Mouse (Mus musculus): ENCODE measurements around the gene Isy1. TPM values are rescaled to one million over a fixed set of nuclear protein-coding genes. Genes with fewer than 3 reads are reported as not detected.
A peak's percentile ranks its signal among the peaks of the same experiment; 100 is the strongest.

Gene Isy1
- polyA plus RNA-seq, 2 experiments: 41.8 to 51.5 TPM

DNA sequence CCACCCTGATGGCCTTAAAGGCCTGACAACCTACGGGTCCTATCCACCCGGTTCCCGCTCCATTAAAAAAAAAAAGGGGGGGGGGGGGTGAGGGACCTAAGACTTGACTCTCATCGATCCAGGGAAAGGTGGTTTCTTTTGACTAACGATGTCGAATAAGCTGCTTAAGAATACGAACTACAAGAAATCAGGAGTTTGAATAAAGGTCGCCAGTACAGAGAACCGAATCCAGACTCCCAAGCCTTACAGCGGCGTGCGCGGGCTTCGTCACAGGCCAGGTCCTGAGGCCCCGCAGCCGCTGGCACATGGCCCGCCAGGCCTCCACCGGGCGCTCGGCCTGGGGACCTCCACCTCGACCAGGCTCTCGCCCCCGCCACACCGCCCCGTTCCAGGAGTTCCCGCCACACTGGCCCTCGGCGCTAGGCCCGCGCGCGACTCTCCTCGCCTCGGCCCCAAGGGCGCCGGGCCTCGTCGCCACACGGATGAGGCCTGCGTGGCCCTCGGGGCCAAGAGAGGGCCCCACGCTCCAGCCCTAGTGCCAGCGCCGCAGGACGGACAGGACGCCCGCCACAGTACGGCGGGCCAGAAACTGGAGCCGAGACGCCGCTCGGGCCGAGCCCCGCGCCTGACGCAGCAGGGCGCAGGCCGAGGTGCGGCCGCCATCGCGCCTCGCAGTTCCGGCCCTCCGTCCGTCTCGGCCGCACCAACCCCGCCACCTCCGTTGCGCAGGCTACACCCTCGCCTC, 11.7 kb upstream of the Isy1 start:
- Histone ChIP-seq H3K36me3 (ENCODE audit: control insufficient read depth, insufficient read depth, low read length) (peaks cover 14% of the 10 kb centered on the region), H3K27me3 (ENCODE audit: control insufficient read depth, insufficient read depth, low read length) (no peaks in the 10 kb centered on the region), H3K4me3 (replicated peaks; ENCODE audit: low read length) (peak overlapping the region; percentile 100), H3K27ac (replicated peaks; ENCODE audit: low read depth, low read length) (peak overlapping the region; percentile 94), H3K4me1 (ENCODE audit: control insufficient read depth, insufficient read depth, low read length) (peaks cover 29% of the 10 kb centered on the region), H3K9ac (ENCODE audit: low read depth, low read length, severe bottlenecking) (peak overlapping the region; percentile 100), H3K9me3 (ENCODE audit: control insufficient read depth, low read length) (no peaks in the 10 kb centered on the region), H3K4me2 (replicated peaks; ENCODE audit: low read depth, low read length, severe bottlenecking) (peak overlapping the region; percentile 60)
- ATAC-seq (ENCODE audit: low FRiP score, low read depth) (peak; percentile 65), DNase-seq (ENCODE audit: low spot score) (no peak)
- under 1% methylated on average over 62 of the region's 73 CpGs for WGBS
- no peak for TF ChIP-seq POLR2A (IDR thresholded peaks at IDR 0.05; ENCODE audit: borderline replicate concordance, extremely low read depth, insufficient read depth, insufficient read length)

DNA sequence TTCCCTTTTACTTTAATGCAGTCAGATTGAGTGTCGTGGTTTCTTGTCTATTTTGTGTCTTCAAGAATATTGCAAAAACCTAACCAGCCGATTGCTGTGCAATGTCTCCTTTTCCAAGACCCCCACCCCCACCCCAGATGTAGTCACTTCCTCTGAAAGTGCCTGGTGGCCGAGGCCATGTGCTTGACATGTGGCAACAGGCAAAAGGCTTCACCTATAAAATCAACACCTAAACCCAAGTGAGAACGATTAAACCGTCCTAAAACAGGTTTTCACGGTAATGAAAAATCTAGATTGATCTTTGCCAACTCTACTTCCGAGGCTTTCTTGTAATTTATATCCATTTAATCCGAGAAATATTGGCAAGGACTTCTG, 11.2 kb upstream of the Isy1 start:
- peak overlapping the region; percentile 100 for H3K4me3 ChIP-seq (replicated peaks; ENCODE audit: low read length)
- H3K9ac ChIP-seq (ENCODE audit: low read depth, low read length, severe bottlenecking): peak overlapping the region; percentile 100
- ATAC-seq (ENCODE audit: low FRiP score, low read depth) (no peak), DNase-seq (ENCODE audit: low spot score) (peak; percentile 35)
- H3K4me1 ChIP-seq (ENCODE audit: control insufficient read depth, insufficient read depth, low read length): peaks cover 29% of the 10 kb centered on the region
- WGBS: under 1% methylated on average over 8 of the region's 8 CpGs
- no peaks in the 10 kb centered on the region for H3K27me3 ChIP-seq (ENCODE audit: control insufficient read depth, insufficient read depth, low read length)
- H3K9me3 ChIP-seq (ENCODE audit: control insufficient read depth, low read length): no peaks in the 10 kb centered on the region
- TF ChIP-seq POLR2A (IDR thresholded peaks at IDR 0.05; ENCODE audit: borderline replicate concordance, extremely low read depth, insufficient read depth, insufficient read length): no peak
- peak overlapping the region; percentile 94; the same call in 1 of the 2 replicates for H3K27ac ChIP-seq (replicated peaks; ENCODE audit: low read depth, low read length)
- peaks cover 20% of the 10 kb centered on the region for H3K36me3 ChIP-seq (ENCODE audit: control insufficient read depth, insufficient read depth, low read length)
- peak overlapping the region; percentile 60 for H3K4me2 ChIP-seq (replicated peaks; ENCODE audit: low read depth, low read length, severe bottlenecking)

DNA sequence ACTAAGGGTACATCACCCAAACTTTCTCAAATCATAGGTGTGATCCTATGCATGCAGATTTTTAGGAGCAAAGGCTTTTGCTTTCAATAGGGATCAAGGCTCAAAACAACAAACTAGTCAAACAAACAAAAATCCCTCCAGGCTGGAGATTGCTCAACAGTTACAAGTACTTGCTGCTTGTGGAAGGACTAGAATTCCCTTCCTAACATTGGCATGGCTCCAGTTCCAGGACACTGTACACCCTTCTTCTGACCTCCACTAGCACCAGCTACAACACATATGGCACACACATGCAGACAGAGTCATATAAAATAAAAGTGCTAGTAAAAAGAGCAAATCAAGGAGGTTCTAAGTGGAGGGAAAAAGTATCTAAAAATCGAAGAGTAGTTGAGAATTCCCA, 8.2 kb upstream of the Isy1 start:
- ATAC-seq (ENCODE audit: low FRiP score, low read depth): no peak
- no peak overlapping the region for H3K4me2 ChIP-seq (replicated peaks; ENCODE audit: low read depth, low read length, severe bottlenecking)
- H3K4me3 ChIP-seq (replicated peaks; ENCODE audit: low read length): no peak overlapping the region

DNA sequence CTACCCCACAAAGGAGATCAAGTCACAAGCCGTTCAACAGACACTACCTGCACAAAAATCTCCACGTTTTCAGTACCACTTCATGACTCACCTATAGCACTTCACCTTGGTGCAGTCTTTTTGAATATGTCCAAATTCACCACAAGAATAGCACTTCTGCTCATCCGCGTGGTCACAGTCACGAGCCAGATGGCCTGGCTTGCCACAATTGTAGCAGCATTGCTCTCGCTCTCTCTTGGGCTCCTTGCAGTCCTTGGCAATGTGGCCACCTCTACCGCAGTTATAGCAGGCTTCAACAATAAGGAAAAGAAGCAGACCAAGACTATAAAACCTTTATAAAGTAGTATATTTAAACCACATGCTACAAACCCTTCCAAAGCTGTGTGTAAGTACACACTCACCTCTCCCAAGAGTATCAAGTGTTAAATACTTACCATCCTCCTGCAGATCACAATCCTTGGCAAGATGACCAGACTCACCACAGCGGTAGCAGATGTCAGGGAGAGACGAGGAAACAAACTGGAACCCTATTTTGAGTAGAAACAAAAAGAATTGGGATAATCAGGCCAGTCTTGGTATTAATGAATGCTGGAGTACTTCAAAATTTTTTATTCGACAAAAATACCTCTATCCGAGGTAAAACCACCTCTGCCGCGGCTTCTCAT, 6.6 kb upstream of the Isy1 start:
- Histone ChIP-seq H3K9ac (ENCODE audit: low read depth, low read length, severe bottlenecking) (no peak overlapping the region), H3K4me1 (ENCODE audit: control insufficient read depth, insufficient read depth, low read length) (peaks cover 29% of the 10 kb centered on the region), H3K27me3 (ENCODE audit: control insufficient read depth, insufficient read depth, low read length) (no peaks in the 10 kb centered on the region), H3K27ac (replicated peaks; ENCODE audit: low read depth, low read length) (no peak overlapping the region), H3K4me2 (replicated peaks; ENCODE audit: low read depth, low read length, severe bottlenecking) (no peak overlapping the region), H3K4me3 (replicated peaks; ENCODE audit: low read length) (no peak overlapping the region), H3K9me3 (ENCODE audit: control insufficient read depth, low read length) (no peaks in the 10 kb centered on the region), H3K36me3 (ENCODE audit: control insufficient read depth, insufficient read depth, low read length) (peaks cover 51% of the 10 kb centered on the region)
- TF ChIP-seq POLR2A (IDR thresholded peaks at IDR 0.05; ENCODE audit: borderline replicate concordance, extremely low read depth, insufficient read depth, insufficient read length): no peak
- ATAC-seq (ENCODE audit: low FRiP score, low read depth): no peak
- no peak for DNase-seq (ENCODE audit: low spot score)
- WGBS: 68% methylated on average over 13 of the region's 13 CpGs

More for the DNA sequence above, 8.2 kb upstream of the Isy1 start:
- Histone ChIP-seq H3K27me3 (ENCODE audit: control insufficient read depth, insufficient read depth, low read length) (no peaks in the 10 kb centered on the region), H3K36me3 (ENCODE audit: control insufficient read depth, insufficient read depth, low read length) (peaks cover 47% of the 10 kb centered on the region), H3K9me3 (ENCODE audit: control insufficient read depth, low read length) (no peaks in the 10 kb centered on the region), H3K4me1 (ENCODE audit: control insufficient read depth, insufficient read depth, low read length) (peaks cover 29% of the 10 kb centered on the region), H3K9ac (ENCODE audit: low read depth, low read length, severe bottlenecking) (no peak overlapping the region), H3K27ac (replicated peaks; ENCODE audit: low read depth, low read length) (no peak overlapping the region)
- no peak for TF ChIP-seq POLR2A (IDR thresholded peaks at IDR 0.05; ENCODE audit: borderline replicate concordance, extremely low read depth, insufficient read depth, insufficient read length)
- DNase-seq (ENCODE audit: low spot score): no peak
- 42% methylated on average over 1 of the region's 1 CpGs for WGBS

DNA sequence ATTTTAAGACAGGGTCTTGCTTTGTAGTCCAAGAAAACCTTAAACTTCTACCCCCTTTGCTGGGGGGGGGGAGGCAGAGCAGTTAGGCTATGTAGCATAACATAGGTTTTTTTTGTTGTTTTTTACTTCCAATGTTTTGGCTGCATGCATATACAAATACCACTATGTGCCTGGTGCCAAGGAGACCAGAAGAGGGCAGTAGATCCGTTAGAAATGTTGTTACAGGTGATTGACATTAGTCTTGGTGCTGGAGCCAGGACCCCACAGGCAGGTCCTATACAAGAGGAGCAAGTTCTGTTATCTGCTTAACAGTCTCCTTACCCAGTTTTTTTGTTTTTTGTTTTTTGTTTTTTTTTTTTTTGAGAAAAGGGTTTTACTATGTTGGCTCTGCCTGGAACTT, 3.7 kb upstream of the Isy1 start:
- Histone ChIP-seq H3K27ac (replicated peaks; ENCODE audit: low read depth, low read length) (no peak overlapping the region), H3K4me1 (ENCODE audit: control insufficient read depth, insufficient read depth, low read length) (peaks cover 16% of the 10 kb centered on the region), H3K4me3 (replicated peaks; ENCODE audit: low read length) (no peak overlapping the region), H3K9me3 (ENCODE audit: control insufficient read depth, low read length) (no peaks in the 10 kb centered on the region), H3K36me3 (ENCODE audit: control insufficient read depth, insufficient read depth, low read length) (peaks cover 41% of the 10 kb centered on the region), H3K27me3 (ENCODE audit: control insufficient read depth, insufficient read depth, low read length) (no peaks in the 10 kb centered on the region), H3K4me2 (replicated peaks; ENCODE audit: low read depth, low read length, severe bottlenecking) (no peak overlapping the region), H3K9ac (ENCODE audit: low read depth, low read length, severe bottlenecking) (no peak overlapping the region)
- DNase-seq (ENCODE audit: low spot score): no peak
- 16% methylated on average over 1 of the region's 1 CpGs for WGBS
- ATAC-seq (ENCODE audit: low FRiP score, low read depth): no peak
- no peak for TF ChIP-seq POLR2A (IDR thresholded peaks at IDR 0.05; ENCODE audit: borderline replicate concordance, extremely low read depth, insufficient read depth, insufficient read length)

All from limb, embryonic 14.5 days (tissue).